Mouse (Mus musculus) skeletal muscle tissue, adult 2 months (tissue): ENCODE measurements around the gene Heatr5a.

Source experiments
- DNase-seq: peaks from one replicate; pipeline ENCODE4 v3.0.0-alpha.2; 2012; ENCODE audit warnings: low read depth, low spot score

The Heatr5a gene

DNA sequence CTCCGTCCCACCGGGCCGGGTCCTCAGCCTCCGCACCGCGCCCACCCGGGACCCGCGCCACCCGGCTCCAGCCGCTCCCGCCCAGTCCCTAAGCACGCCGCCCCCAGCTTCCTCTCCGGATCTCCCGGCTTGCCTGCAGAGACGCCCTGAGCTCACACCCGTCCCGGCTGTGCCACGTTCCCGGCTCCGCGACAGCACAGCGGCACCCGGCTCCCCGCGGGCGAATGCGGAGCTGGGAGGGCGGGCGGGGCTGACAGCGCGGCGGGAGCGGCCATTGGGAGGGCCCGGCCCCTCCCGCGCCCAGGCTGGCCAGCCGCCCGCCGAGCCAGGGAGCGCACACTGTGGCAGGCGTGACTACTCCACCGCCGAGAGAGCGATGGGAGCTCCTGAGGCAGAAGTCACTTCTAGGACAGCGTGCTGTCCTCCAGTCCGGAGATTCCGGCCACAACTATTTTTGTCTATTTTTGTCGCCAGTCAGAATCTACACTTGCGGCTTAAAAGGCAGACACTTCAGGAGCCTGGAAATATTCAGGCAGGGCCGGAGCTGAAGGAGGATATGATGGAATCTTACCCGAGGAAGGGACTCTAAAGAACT, at the start of gene Heatr5a:
Gene Heatr5a (minus strand): TSS at position 252 of the 595 bp plus-strand sequence.
- DNase-seq: peak; percentile 89

DNA sequence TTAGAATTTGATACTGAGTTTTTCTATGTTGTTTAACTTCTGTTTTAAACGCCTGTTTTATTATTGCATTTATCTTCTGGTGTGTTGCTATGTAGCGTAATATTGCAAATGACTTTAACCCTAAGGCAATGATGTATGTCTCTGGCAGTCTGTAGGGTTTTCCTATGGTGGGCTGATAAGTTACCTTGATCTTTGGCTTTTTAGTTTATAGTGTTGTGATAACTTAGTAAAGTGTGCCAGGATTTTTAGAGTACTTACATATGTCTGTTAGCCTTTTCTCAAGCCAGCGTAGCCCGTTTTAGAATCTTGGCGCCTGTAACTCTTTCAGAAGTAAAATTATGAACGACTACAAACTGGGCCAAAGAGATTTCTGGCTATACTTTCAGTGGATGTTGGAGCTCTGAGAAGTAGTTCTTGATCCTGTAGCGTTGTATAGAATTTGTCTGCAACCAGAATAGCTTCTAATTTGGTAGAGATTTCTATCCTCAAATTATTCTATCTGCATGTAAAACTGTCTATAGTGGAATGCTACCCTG, 43.4 kb upstream of the Heatr5a start:
- DNase-seq: no peak

GRCm38 (mm10) chr12:52014044-52014443, 42.9 kb upstream of the Heatr5a start:
- DNase-seq: no peak

DNA sequence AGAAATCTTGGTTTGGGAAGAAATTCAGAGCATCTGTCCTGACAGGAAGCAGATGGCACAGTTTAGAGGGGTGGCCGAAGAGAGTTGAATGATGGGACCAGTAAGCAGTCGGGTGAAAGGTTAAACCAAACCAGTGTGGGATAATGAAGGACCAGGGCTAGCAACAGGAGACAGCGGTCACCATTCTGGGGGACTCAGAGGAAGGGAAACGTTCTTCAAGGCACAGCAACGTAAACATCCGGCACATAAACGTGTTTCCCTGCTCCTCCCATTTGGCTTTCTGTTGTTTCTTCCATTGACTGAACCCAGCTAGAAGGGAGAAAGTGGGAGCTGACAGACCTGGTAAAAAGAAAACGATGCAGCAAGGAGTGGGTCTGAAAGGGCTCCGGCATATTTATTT, 42.2 kb upstream of the Heatr5a start:
- no peak for DNase-seq

DNA sequence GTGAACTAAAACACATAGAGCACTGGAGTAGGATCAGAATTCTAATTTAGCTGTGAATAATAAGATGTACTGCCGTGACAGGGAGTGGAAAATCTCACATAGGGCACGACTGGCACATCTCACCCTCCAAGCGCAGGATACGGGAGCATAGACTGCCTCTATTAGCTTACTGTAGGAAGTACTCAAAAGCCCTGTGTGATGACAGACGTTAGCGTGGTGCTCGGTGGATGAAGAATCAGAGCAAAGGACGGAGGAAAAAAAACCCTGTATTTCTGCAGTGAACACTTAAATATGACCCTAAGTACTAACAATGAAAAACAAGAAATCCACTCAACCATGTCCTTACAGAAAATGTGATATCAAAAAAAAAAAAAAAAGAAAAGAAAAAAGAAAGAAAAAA, 41.0 kb upstream of the Heatr5a start:
- no peak for DNase-seq

GRCm38 (mm10) chr12:52010630-52010961, 39.5 kb upstream of the Heatr5a start:
- DNase-seq: no peak

DNA sequence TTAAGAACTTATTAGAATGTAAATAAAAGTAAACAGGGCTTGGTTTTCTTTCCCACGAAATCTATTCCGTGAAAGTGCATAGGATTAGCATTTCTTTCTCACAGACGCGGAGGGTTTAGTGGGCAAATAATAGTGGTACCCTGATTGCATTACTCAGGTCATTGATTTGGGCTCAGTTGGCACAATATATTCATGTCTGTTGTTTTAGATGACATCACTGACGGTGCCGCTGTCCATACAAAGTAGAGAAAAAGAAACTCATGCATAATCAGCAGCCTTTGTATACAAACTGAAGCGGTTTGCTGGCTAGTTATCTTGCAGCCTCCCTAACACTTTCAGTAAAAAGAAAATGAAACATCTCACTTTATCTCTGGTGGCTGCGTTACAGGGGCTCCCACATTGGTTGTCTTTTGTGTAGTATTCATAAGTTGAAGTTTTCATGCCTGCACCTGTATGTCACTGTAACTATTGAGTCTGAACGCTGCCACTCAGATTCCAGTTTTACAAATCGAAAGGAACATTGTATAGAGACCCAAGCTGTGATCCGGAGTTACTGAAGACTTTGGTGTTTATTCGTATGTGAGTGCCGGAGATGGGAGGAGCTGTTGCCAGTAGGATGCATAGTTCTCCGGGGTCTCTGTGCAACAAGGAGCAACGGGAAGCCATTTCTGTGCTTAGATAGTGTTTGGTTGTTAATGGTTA, 39.0 kb upstream of the Heatr5a start:
- DNase-seq: no peak

DNA sequence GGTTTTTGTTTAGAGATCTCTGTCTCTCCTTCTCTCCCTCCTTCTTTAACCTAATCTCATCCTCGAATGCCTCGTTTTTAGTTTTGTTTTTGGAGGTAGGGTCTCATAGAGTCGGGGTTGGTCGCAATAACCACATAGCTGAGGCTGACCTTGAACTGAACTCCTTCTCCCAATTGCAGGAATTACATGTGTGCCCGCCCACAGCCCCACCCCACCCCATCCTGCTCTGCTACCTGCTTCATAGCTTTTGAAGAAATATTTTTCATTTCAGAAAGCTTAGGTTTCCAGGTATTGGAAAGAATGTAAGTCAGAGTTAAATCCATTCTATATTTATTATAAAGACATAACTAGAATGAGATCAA, 35.5 kb upstream of the Heatr5a start:
- DNase-seq: no peak

DNA sequence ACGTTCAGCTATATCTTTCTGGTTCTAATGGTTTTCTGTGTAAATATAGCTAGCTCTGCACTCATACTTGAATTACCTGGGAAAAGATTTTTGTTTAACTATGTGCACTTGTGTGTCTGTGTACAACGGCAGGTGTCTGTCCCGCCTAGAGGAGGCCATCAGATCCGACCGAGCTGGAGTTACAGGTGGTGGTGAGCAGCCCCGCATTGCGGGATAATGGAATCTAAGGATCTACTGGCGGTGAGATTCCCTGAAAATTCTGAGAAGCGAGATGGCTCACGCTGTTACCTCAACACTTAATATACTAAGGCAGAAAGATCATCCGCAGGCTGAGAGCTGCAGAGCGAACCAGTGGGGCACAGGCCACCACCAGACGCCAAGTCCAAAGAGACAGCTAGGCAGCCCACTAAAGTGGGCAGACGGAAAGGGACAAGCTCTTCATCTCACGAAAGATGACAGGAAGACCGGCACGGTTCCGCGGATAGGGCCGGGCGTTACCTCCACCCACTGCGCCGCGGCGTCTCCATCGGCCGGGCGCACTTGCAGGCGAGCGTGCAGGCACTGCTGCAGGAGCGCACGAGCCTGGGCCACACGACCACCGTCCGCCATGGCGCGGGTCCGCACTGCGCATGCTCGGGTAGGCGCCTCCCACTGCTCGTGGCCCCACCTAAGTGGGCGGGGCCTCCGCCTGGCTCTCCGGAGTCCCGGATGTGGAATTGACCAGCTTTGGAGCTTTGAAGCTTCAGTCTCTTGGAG, 34.9 kb upstream of the Heatr5a start, which contains the start of gene Dtd2:
Gene Dtd2 (minus strand): TSS at position 625 of the 756 bp plus-strand sequence.
- peak; percentile 90 for DNase-seq

DNA sequence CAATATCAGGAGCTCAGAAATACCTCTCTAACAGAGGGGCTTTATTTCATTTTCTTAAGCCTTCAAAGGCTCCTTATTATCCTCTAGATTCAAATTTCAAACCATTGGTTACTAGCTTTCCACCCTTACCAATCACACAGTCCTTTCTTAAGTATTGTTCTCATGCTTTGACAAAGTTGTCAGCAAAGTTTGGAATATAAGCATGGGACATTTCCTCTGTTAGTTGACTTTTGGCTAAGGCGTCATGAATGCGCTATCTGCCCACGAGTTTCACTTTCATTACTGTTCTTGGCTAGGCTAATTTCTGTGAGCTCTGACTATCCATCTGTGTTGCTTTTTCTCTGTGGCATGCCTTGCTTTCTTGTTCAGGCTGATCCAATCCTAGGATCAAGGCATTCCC, 31.6 kb upstream of the Heatr5a start:
- DNase-seq: no peak

DNA sequence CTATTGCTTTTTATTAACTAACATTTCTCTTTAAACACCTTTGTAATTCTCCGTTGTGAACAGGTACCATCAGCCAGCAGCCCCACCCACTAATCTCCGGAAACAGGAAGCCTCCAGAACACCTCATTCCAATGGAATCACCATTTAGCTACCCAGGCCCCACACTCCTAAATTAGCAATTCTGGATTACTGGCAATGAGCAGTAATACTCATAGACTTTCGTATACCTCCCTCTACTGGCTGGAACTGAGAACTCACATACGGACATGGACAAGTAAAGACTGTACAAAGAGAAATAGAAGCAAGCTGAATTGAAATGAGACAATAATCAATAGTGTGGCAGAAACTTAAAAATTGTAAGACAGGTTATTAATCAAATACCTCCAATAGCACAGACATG, 30.4 kb upstream of the Heatr5a start:
- DNase-seq: peak; percentile 64

- no peak for DNase-seq
These were observed 27.3 kb upstream of the Heatr5a start for GRCm38 (mm10) chr12:51998366-51998932.

DNA sequence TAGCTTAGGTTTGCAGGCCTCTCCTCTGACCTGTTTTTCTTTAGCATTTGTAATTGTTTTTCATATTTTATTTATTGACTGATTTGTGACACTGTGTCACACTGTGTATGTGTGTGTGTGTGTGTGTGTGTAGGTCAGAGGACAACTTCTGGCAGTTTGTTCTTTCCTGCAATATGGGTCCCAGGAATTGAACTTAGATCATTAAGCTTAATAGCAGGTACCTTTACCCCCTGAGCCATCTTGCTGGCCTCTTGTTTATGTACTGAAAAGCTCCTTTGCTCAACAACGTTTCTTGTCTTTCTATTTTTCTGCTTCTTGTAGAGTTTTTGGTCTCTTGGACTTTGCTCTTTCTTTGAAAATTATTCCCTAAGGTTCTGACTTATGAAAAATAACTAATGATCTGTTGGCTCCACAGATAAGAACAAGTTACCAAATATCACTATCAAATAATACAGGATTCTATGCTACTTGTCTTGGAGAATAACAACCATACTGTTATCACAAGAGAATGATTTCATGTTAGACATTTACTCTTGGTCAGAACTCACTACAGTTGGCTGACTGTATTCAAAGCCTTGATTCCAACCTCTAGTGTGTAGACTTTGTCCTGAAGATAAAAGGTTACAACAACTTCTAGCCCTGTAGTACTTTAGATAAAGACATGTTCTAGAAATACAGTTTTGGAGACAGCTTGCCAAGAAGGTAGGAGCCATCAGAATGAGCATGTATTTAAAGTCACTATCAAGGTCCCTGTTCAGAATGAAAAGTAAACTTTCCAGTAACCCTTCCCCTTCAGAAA, 24.8 kb upstream of the Heatr5a start:
- DNase-seq: no peak

DNA sequence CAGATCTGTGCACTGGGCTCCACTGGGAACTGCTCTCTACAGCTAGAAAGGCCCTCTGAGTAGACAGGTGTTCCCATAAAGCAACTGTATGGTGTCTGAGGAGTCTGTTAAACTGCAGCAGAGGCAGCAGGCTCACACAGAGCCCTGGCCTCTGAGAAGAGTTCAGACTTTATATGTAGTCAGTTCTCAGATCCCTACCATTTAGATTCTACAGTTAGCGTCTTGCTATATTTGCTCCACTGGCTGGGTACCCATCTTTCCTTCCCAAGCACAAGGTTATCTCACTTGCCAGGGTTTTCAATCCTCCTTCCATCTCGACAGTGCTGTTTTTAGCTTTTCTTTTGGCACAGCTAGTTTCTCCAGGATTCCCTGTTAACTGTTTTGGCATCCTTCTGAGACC, 19.5 kb upstream of the Heatr5a start:
- DNase-seq: peak; percentile 39

DNA sequence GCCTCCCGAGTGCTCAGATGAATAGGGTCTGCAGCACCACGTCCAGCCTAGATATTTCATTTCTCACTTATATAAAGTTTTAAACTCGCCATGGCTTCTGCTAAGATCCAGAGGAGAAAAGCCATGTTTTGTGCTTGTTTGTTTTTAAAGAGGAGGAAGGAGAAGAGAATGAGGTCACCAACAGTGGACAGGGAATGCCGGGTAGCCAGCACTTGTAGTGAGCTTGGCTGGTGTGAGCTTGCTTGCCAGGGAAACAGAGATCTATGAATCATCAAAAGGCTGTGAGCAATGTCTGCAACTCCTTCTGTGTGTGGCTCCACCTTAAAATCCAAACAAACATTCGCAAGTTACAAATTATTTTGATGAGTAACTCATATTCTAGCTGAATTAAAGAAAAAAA, 17.4 kb upstream of the Heatr5a start:
- DNase-seq: no peak

DNA sequence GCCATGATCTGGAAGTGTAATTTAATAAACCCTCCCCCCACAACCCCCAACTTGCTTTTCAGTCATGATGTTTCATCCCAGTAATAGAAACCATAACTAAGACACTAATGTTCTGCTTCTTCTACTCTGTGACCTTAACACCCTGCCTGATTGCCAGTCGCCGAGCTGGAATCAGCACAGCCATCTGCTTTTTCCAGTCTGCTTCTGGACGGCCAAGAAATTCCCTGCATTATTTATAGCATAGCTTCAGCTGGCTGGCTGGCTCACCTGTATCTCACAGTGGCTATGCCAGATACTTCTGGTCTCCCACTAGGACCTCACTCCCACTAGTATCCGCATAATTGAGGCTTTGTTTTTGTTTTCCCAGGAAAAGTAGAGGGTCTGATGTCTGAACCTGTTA, 14.7 kb upstream of the Heatr5a start:
- DNase-seq: peak; percentile 70

DNA sequence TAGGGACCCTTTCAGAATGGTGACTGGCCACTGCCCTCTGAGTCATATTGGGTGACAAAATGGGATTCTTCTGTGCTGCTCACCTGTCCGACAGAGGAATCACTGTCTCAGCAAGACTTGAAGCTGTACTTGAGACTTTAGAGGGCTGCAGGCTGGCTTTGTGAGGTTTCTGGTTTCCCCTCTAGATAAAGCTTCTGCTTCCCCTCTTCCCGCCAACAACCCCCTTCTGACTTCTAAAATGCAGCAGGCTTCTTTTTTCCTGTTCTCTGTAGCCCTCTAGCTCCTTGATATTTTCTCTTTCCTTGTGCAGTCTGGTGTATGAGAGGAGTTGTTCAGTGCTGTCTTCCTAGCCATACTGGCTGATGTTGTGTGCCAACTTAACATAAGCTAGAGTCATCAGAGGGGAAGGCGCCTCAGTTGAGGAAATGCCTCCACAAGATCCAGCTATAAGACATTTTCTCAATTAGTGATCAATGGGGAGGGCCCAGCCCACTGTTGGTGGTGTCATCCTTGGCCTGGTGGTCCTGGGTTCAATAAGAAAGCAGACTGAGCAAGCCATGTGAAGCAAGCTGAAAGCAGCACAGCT, 14.1 kb upstream of the Heatr5a start:
- no peak for DNase-seq

DNA sequence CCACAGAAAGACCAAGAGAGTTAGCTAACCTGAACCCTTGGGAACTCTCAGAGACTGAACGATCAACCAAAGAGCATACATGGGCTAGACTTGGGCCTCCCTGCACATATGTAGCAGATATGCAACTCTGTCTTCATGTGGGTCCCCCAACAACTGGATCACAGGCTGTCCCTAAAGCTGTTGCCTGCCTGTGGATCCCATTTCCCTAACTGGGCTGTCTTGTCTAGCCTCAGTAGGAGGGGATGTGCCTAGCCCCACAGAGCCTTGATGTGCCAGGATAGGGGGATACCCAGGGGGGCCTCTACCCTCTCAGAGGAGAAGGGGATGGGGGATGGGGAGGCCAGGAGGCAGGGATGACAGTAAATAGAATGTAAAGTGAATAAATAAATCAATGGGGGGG, 12.5 kb upstream of the Heatr5a start:
- no peak for DNase-seq

DNA sequence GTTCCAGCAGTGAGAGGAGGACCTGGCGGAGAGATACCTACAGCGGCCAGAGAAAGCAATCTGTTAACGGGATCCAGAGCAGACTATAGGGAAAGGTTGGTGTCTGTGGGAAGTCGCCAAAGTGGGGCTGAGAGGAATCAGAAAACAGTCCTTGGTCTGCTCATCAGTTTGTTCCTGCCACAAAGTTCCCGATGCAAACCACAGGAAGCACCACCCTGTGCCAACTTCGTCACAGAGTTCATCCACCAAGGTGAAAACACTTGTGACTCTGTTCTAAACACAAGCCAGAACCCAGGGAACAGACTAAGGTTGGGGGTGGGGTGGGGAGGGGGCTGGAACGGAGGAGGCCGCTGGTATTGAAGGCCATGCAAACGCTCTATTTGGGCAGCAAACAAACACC, 5.4 kb upstream of the Heatr5a start:
- no peak for DNase-seq

- no peak for DNase-seq
These were observed 3.3 kb upstream of the Heatr5a start for GRCm38 (mm10) chr12:51974381-51974780.
